Mouse (Mus musculus) limb, embryonic 11.5 days (tissue): Measurements from ENCODE around the gene S1pr2. TPM values are rescaled to one million over a fixed set of nuclear protein-coding genes. Genes with fewer than 3 reads are reported as not detected.

ENCODE experiments used
- ATAC-seq: fragments of 200-750 bp; cut with Nextera tagmentation; 2 replicates; pipeline ENCODE4 v1.8.0; 2017; ENCODE audit warnings: low read depth; ENCODE audit not compliant: insufficient number of reproducible peaks, low FRiP score, low TSS enrichment
- DNase-seq: peaks from one replicate; pipeline ENCODE4 v3.0.0-alpha.2; 2015; ENCODE audit warnings: low spot score
- H3K27ac ChIP-seq: fragments of 300-500 bp; sonication (generic); replicated peaks from 2 replicates; pipeline ENCODE4 v1.5.1; 2014; ENCODE audit warnings: low read depth, mild to moderate bottlenecking, low read length
- H3K27me3 ChIP-seq: fragments of 300-500 bp; sonication (generic); 2 replicates; pipeline ENCODE4 v1.6.1; 2014; ENCODE audit warnings: mild to moderate bottlenecking, low read length, mixed read lengths; ENCODE audit not compliant: control insufficient read depth, insufficient read depth
- H3K36me3 ChIP-seq: fragments of 300-500 bp; sonication (generic); 2 replicates; pipeline ENCODE4 v1.6.1; 2014; ENCODE audit warnings: mild to moderate bottlenecking, low read length, moderate library complexity, mixed read lengths; ENCODE audit not compliant: control insufficient read depth, insufficient read depth
- H3K4me1 ChIP-seq: fragments of 300-500 bp; sonication (generic); 2 replicates; pipeline ENCODE4 v1.6.1; 2014; ENCODE audit warnings: low read length, mixed read lengths; ENCODE audit not compliant: control insufficient read depth, insufficient read depth
- H3K4me2 ChIP-seq: fragments of 300-500 bp; sonication (generic); 2 replicates; pipeline ENCODE4 v1.6.1; 2014; ENCODE audit warnings: low read depth, mild to moderate bottlenecking, moderate library complexity; ENCODE audit not compliant: severe bottlenecking
- H3K4me3 ChIP-seq: fragments of 300-500 bp; sonication (generic); 2 replicates; pipeline ENCODE4 v1.5.1; 2014; ENCODE audit warnings: low read depth, low read length
- H3K9ac ChIP-seq: fragments of 300-500 bp; sonication (generic); 2 replicates; pipeline ENCODE4 v1.6.1; 2014; ENCODE audit warnings: mild to moderate bottlenecking, low read length
- H3K9me3 ChIP-seq: fragments of 300-500 bp; sonication (generic); 2 replicates; pipeline ENCODE4 v1.6.1; 2016; ENCODE audit warnings: low read length; ENCODE audit not compliant: control insufficient read depth
- WGBS: fragments of 180-500 bp; shearing (Covaris S2); extraction: QIAGEN DNeasy Blood & Tissue Kit; methylation state at CpG from one replicate; pipeline ENCODE4 v1.1.7; 2014; 5-methylcytosine and 5-hydroxymethylcytosine counted together
- polyA plus RNA-seq: library from polyadenylated mRNA; unstranded; fragments of >200 nt; fragmentation: Nextera tagmentation; extraction: Ambion mirVana; gene quantifications from 2 replicates; pipeline ENCODE4 v1.2.1, GENCODE M21; 2014

S1pr2 gene
- polyA plus RNA-seq, 1 experiment from 2014 or later, result 52.8 TPM

- H3K9ac ChIP-seq, result no peak overlapping the region
- no peaks in the 10 kb centered on the region for H3K9me3 ChIP-seq
- no peak overlapping the region for H3K4me2 ChIP-seq
- H3K36me3 ChIP-seq, result no peaks in the 10 kb centered on the region
- no peaks in the 10 kb centered on the region for H3K4me1 ChIP-seq
- no peak overlapping the region for H3K27ac ChIP-seq
- 84% methylated on average over 4 of the region's 4 CpGs for WGBS
- ATAC-seq, result no peak
- no peaks in the 10 kb centered on the region for H3K27me3 ChIP-seq
- no peak for DNase-seq
- H3K4me3 ChIP-seq, result no peak overlapping the region
Observed at GRCm38 (mm10) chr9:20991587-20991986, 15.0 kb upstream of the S1pr2 start.

- DNase-seq (peak; percentile 74), ATAC-seq (0 out of 2 replicates have a peak, but pooled peaks have one; percentile 42)
- Histone ChIP-seq H3K27me3 (no peaks in the 10 kb centered on the region), H3K4me3 (no peak overlapping the region), H3K36me3 (no peaks in the 10 kb centered on the region), H3K4me1 (no peaks in the 10 kb centered on the region), H3K9me3 (no peaks in the 10 kb centered on the region), H3K27ac (0 out of 2 replicates have a peak overlapping the region, but pooled peaks have one; percentile 5), H3K9ac (peak overlapping the region; percentile 14; the same call in 1 of the 2 replicates), H3K4me2 (peak overlapping the region; percentile 15; the same call in 1 of the 2 replicates)
- 4% methylated on average over 10 of the region's 10 CpGs for WGBS
Observed at GRCm38 (mm10) chr9:20990861-20991260, 14.3 kb upstream of the S1pr2 start.

GRCm38 (mm10) chr9:20987953-20988352 lies 11.4 kb upstream of the S1pr2 start:
- Histone ChIP-seq H3K9ac (no peak overlapping the region), H3K4me3 (no peak overlapping the region), H3K27ac (no peak overlapping the region), H3K9me3 (no peaks in the 10 kb centered on the region), H3K4me1 (no peaks in the 10 kb centered on the region), H3K27me3 (no peaks in the 10 kb centered on the region), H3K36me3 (no peaks in the 10 kb centered on the region), H3K4me2 (no peak overlapping the region)
- no peak for DNase-seq
- 20% methylated on average over 7 of the region's 7 CpGs for WGBS
- ATAC-seq, result no peak

GRCm38 (mm10) chr9:20986952-20987686 lies 10.5 kb upstream of the S1pr2 start:
- Histone ChIP-seq H3K27me3 (no peaks in the 10 kb centered on the region), H3K9me3 (no peaks in the 10 kb centered on the region), H3K9ac (no peak overlapping the region), H3K4me3 (no peak overlapping the region), H3K27ac (no peak overlapping the region), H3K4me1 (no peaks in the 10 kb centered on the region), H3K36me3 (no peaks in the 10 kb centered on the region), H3K4me2 (no peak overlapping the region)
- DNase-seq (no peak), ATAC-seq (no peak)
- 59% methylated on average over 15 of the region's 15 CpGs for WGBS

- Histone ChIP-seq H3K4me1 (0 out of 2 replicates have a peak, but pooled peaks cover 3% of the 10 kb centered on the region), H3K27ac (no peak overlapping the region), H3K9me3 (no peaks in the 10 kb centered on the region), H3K4me3 (no peak overlapping the region), H3K4me2 (no peak overlapping the region), H3K27me3 (no peaks in the 10 kb centered on the region), H3K36me3 (no peaks in the 10 kb centered on the region), H3K9ac (no peak overlapping the region)
- whole genome bisulfite sequencing, result 57% methylated on average over 5 of the region's 5 CpGs
- DNase-seq (no peak), ATAC-seq (no peak)
Observed at GRCm38 (mm10) chr9:20983169-20983568, 6.6 kb upstream of the S1pr2 start.

- Histone ChIP-seq H3K4me3 (no peak overlapping the region), H3K27ac (no peak overlapping the region), H3K27me3 (no peaks in the 10 kb centered on the region), H3K9ac (no peak overlapping the region; the same call in 1 of the 2 replicates), H3K4me1 (peaks cover 4% of the 10 kb centered on the region; the same call in 1 of the 2 replicates), H3K4me2 (no peak overlapping the region), H3K36me3 (no peaks in the 10 kb centered on the region), H3K9me3 (no peaks in the 10 kb centered on the region)
- WGBS, result 72% methylated on average over 3 of the region's 3 CpGs
- no peak for ATAC-seq
- DNase-seq, result no peak
Observed at GRCm38 (mm10) chr9:20982171-20982570, 5.6 kb upstream of the S1pr2 start.

GRCm38 (mm10) chr9:20979769-20980168 lies 3.2 kb upstream of the S1pr2 start:
- H3K4me1 ChIP-seq, result peaks cover 17% of the 10 kb centered on the region
- no peaks in the 10 kb centered on the region for H3K27me3 ChIP-seq
- no peaks in the 10 kb centered on the region for H3K9me3 ChIP-seq
- no peak overlapping the region for H3K4me3 ChIP-seq
- no peak overlapping the region for H3K27ac ChIP-seq
- DNase-seq (no peak), ATAC-seq (no peak)
- no peak overlapping the region for H3K9ac ChIP-seq
- no peaks in the 10 kb centered on the region for H3K36me3 ChIP-seq
- no peak overlapping the region for H3K4me2 ChIP-seq
- WGBS, result 92% methylated on average over 7 of the region's 7 CpGs

GRCm38 (mm10) chr9:20979181-20979580 lies 2.6 kb upstream of the S1pr2 start:
- Histone ChIP-seq H3K27me3 (no peaks in the 10 kb centered on the region), H3K9me3 (no peaks in the 10 kb centered on the region), H3K9ac (no peak overlapping the region), H3K4me2 (no peak overlapping the region), H3K36me3 (no peaks in the 10 kb centered on the region), H3K4me1 (peaks cover 22% of the 10 kb centered on the region), H3K27ac (no peak overlapping the region), H3K4me3 (no peak overlapping the region)
- no peak for ATAC-seq
- WGBS, result 66% methylated on average over 5 of the region's 5 CpGs
- DNase-seq, result no peak
